Mouse (Mus musculus): ENCODE results near the gene Btbd35f7.
"Not testable (repeated sequence)": the region's sequence is repeated elsewhere in the genome, so short reads cannot be mapped to it uniquely, and the experiment has no call there.

The Btbd35f7 gene

DNA sequence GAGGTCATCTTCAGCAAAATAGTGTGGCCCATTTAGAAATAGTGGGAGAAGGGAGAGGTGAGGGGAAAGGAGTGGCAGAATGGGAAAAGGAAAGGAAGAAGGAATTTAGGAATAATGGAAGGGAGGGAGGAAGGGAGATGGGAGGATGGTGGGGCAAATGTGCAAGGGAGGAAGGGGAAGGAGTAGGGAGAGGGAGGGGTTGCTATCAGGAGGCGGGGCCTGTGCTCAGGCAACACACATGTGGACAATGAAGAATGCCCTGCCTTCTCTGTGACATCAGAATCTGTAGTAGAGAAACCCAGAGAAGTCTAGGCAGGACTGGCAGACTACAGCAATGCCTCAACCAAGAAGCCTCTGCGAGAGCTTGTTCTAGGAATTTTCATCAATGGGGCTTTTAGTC is at the start of gene Btbd35f7:
Gene Btbd35f7, plus strand, starts transcription at position 301 of the 400 bp plus-strand sequence.
- DNase-seq: not testable (repeated sequence)
